Mouse (Mus musculus) MN1 (cell line): Measurements from ENCODE around the gene Tex13b.
"Not testable (repeated sequence)": the region's sequence is repeated elsewhere in the genome, so short reads cannot be mapped to it uniquely, and the experiment has no call there.

Experiments
- DNase-seq: peaks from one replicate; pipeline ENCODE4 v3.0.0-alpha.2; 2016; ENCODE audit warnings: low spot score

The Tex13b gene

GRCm38 (mm10) chrX:140813312-140814006 is at the start of gene Tex13b:
Tex13b (minus strand) TSS chrX:140813433.
- peak; percentile 83 for DNase-seq

DNA sequence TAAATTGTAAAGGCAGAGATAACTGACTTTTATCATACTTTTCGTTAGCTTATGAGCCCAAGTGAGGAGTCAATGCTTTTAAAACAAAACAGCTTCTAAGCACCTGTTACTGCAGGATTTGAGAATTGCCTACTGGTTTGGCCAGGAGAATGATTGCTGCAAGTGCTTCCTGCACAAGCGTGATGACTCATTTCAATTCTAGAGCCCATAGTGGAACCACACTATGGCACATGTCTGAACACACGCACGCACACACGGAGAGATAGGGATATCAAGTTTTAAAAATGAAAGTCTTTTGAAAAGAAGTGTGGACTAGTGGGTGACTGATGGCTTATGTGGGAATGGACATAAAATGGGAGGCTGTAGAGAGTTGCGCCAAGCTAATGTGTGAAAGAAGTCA is 49.5 kb upstream of the Tex13b start:
- no peak for DNase-seq

DNA sequence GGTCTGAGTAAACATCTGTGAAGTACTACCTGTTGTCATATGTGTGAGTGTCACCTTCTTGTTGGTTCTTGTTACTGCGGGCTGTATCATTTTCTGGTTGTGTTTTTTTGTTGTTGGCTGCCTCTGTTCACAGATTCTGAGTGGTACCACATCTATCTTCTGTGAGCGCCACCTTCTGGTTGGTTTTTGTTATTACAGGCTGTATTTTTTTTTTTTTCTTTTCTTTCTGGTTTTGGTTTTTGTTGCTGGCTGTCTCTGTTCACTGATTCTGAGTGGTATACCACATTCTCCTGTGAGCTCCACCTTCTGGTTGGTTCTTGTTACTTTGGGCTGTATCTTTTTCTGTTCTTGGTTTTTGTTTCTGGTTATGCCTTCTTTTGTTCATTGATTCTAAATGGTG is 44.2 kb upstream of the Tex13b start:
- DNase-seq, result peak; percentile 23

GRCm38 (mm10) chrX:140857040-140857439 is 43.8 kb upstream of the Tex13b start:
- DNase-seq, result not testable (repeated sequence)

- DNase-seq, result no peak
These were observed 41.3 kb upstream of the Tex13b start for GRCm38 (mm10) chrX:140854561-140854960.

DNA sequence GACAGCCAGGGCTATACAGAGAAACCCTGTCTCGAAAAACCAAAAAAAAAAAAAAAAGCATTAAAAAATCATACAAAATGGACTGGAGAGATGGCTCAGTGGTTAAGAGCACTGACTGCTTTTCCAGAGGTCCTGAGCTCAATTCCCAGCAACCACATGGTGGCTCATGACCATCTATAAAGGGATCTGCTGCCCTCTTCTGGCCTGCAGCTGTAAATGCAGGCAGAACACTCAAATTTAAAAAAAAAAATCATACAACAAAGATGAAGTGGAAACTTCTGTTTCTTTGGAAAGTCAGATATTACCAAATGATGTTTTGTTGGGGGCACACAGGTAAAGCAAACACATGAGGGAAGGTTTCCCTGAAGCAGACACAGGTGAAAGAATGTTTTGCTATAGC is 32.2 kb upstream of the Tex13b start:
- not testable (repeated sequence) for DNase-seq

GRCm38 (mm10) chrX:140839887-140840286 is 26.7 kb upstream of the Tex13b start:
- no peak for DNase-seq

GRCm38 (mm10) chrX:140838077-140838476 is 24.8 kb upstream of the Tex13b start:
- DNase-seq, result no peak

DNA sequence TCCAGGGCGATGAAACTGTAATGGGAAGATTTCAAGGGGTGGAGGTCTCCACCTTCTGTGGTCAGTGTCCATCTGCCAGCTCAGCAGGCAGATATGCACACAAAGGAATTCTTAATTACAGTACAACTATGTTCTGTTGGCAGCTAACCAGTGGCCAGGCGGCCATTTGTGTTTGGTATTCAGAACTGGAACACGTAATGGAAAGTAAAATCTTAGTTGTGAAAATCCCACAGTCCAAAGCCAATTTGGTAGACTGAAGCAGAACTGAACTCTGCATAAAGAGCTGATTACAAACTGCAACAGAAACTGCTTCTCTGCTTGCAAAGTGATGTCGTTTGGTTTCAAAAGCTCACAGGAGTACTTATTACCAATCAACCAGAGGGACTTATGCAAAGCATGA is 18.5 kb upstream of the Tex13b start:
- DNase-seq, result no peak

- DNase-seq, result no peak
These were observed 9.1 kb upstream of the Tex13b start for GRCm38 (mm10) chrX:140822295-140822694.

GRCm38 (mm10) chrX:140805340-140805739 is 7.9 kb downstream of the Tex13b start:
- DNase-seq, result no peak

DNA sequence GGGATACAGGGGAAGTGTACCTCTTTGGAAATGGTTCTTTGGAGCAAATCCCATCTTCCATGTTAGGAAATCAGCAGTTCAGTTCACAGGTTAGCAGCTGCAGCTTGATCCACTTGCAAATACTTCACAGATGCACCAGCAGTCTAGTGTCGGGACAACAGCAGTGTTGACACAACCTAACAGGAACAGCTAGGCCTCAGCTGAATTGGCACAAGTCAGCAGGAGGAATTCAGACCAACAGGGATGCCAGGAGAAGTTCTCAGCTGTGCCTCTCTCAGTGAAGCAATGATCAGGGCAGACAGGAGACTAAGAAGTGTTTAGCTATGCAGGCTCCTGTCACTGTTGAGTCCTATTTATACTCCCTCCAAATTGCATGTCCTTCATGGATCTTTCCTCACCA is 43.4 kb downstream of the Tex13b start:
- DNase-seq, result no peak
